Mouse (Mus musculus) left cerebral cortex, adult 11 months (tissue): Measurements from ENCODE around the gene Plekha3.

Source experiments
- DNase-seq: peaks from one replicate; pipeline ENCODE4 v3.0.0; 2022; ENCODE audit warnings: low spot score

Plekha3 gene

GRCm38 (mm10) chr2:76676401-76677226 is 1.5 kb downstream of the Plekha3 start:
- no peak for DNase-seq

- DNase-seq = no peak
Observed at GRCm38 (mm10) chr2:76682301-76682700, 7.2 kb downstream of the Plekha3 start.

- DNase-seq = no peak
Observed at GRCm38 (mm10) chr2:76686986-76687385, 11.9 kb downstream of the Plekha3 start.

DNA sequence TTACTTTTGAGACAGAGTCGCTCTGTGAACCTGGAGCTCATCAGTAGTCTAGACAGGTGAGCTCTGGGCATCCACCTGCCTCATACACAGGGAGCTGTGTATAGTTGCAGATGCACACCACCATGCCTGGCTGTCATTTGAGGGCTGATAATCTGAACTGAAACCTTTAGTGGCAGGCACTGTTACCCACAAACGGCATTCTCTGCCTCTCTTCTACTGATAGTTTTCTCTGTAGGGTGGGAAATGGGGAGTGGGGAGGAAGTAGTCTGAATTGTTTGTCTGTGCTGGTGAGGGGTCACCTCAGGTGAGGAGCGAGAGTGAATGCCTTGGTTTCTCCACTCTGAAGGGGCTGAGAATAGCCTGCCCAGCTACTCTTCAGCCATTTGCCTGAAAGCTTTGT is 12.5 kb downstream of the Plekha3 start:
- DNase-seq = no peak

DNA sequence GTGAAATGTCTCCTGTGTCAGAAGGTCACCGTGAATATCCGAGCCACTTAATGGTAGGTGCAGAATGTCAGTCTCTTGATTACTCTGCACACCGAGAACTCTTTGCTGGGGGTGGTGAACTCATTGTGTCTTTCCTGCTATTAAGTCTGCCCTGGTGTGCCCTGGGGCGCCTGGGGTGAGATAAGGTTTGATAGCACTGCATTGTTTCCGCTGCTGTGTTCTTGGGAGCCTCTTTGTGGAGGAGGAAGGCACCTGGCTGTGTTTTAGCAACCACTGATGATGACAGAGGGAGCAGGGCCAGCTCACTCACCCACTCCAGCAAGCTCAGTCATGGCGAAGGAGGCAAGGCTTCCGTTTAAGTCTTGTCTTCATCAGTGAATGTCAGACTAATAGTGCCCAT is 13.1 kb downstream of the Plekha3 start:
- DNase-seq = no peak

- no peak for DNase-seq
Observed at GRCm38 (mm10) chr2:76690436-76691204, 15.5 kb downstream of the Plekha3 start.

GRCm38 (mm10) chr2:76693765-76694164 is 18.7 kb downstream of the Plekha3 start:
- no peak for DNase-seq

DNA sequence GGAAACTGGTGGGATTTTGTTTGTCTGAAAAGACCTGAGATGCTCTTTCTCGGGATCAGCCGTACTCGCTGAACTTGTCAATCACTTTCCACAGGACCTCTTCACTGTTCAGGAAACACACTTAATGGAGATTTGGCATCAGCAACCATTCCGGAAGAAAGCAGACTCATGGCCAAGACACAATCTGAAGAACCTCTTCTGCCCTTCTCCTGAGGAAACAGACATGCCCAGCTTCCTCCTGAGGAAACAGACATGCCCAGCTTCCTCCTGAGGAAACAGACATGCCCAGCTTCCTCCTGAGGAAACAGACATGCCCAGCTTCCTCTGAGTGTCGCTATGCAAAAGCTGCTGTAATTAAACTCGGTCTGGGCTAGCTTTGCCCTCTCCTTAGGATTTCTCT is 20.2 kb downstream of the Plekha3 start:
- no peak for DNase-seq

DNA sequence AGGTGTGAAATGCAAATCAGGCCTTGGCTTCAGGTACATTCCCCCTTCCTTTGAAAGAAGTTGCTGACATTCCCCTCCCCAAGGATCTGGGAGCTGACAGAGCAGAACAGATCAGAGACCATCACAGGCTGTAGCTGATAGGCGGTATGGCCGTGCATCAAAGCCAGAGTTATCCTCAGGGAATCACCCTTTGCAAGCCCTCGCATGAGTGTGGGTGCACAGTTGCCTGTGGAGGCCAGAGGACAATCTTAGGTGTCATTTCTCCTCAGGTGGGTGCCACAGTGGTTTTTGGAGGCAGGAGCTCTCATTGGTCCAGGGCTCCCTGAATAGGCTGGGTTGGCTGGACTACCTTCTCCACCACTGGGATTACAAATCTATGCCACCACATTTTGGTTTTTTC is 27.1 kb downstream of the Plekha3 start:
- no peak for DNase-seq

- DNase-seq = no peak
Observed at GRCm38 (mm10) chr2:76702751-76703150, 27.7 kb downstream of the Plekha3 start.

GRCm38 (mm10) chr2:76705655-76706054 is 30.6 kb downstream of the Plekha3 start:
- no peak for DNase-seq

GRCm38 (mm10) chr2:76708512-76708911 is 33.4 kb downstream of the Plekha3 start:
- DNase-seq = no peak

DNA sequence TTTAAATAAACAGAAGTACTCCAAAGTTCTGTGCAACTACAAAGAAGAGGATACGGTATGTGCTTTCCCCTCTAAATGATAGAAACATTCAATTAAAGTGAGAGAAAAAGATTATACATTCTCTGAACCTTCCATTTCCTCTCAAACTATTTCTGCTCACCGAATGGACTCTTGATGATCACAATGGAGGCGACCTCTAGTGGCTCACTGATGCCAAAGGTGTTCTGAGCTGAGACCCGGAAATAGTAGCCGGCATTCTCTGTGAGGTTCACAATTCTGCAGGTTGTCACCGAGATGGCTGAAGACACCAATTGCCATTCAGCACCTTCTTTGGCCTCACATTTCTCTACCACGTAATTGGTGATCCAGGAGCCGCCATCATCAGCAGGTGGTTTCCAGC is 39.9 kb downstream of the Plekha3 start:
- DNase-seq = no peak

GRCm38 (mm10) chr2:76719650-76720049 is 44.6 kb downstream of the Plekha3 start:
- DNase-seq = no peak
